Mouse (Mus musculus) lung, postnatal 25 days (tissue): ENCODE measurements at regions not wholly inside any gene's neighbourhood (a gene's known extent, or its start where the extent isn't known, plus 50 kb on each side); places are given as distances from the start of the nearest gene placed in this dataset.

Experiments
- DNase-seq: peaks from one replicate; pipeline ENCODE4 v3.0.0; 2022; ENCODE audit warnings: low spot score

GRCm38 (mm10) chr12:39831079-39831478, 206.7 kb downstream of the Arl4a start:
- no peak for DNase-seq

- no peak for DNase-seq
Measured at GRCm38 (mm10) chr12:39830530-39830929, 207.3 kb downstream of the Arl4a start.

- DNase-seq: no peak
Measured at GRCm38 (mm10) chr12:39822671-39823070, 215.2 kb downstream of the Arl4a start.

- no peak for DNase-seq
Measured at GRCm38 (mm10) chr12:39801536-39801935, 236.3 kb downstream of the Arl4a start.

- no peak for DNase-seq
Measured at GRCm38 (mm10) chr12:39797843-39798242, 240.0 kb downstream of the Arl4a start.

- no peak for DNase-seq
Measured at GRCm38 (mm10) chr12:39796939-39797338, 240.9 kb downstream of the Arl4a start.

- DNase-seq: no peak
Measured at GRCm38 (mm10) chr12:39785026-39785425, 252.8 kb downstream of the Arl4a start.

- no peak for DNase-seq
Measured at GRCm38 (mm10) chr12:39784532-39784931, 253.3 kb downstream of the Arl4a start.

- no peak for DNase-seq
Measured at GRCm38 (mm10) chr12:39776173-39776572, 261.7 kb downstream of the Arl4a start.

- no peak for DNase-seq
Measured at GRCm38 (mm10) chr12:39766988-39767387, 270.8 kb downstream of the Arl4a start.

GRCm38 (mm10) chr12:39763529-39763928, 274.3 kb downstream of the Arl4a start:
- DNase-seq: no peak

- no peak for DNase-seq
Measured at GRCm38 (mm10) chr12:39761946-39762345, 275.9 kb downstream of the Arl4a start.

GRCm38 (mm10) chr12:39761326-39761725, 276.5 kb downstream of the Arl4a start:
- DNase-seq: no peak

GRCm38 (mm10) chr12:39757975-39758374, 279.9 kb downstream of the Arl4a start:
- no peak for DNase-seq

GRCm38 (mm10) chr12:39751850-39752249, 286.0 kb downstream of the Arl4a start:
- no peak for DNase-seq

- no peak for DNase-seq
Measured at GRCm38 (mm10) chr12:39742156-39743063, 295.4 kb downstream of the Arl4a start.

- DNase-seq: no peak
Measured at GRCm38 (mm10) chr12:39741051-39741847, 296.6 kb downstream of the Arl4a start.

- no peak for DNase-seq
Measured at GRCm38 (mm10) chr12:39736966-39737365, 300.9 kb downstream of the Arl4a start.

- DNase-seq: no peak
Measured at GRCm38 (mm10) chr12:39736097-39736920, 301.5 kb downstream of the Arl4a start.

- DNase-seq: peak; percentile 0
Measured at GRCm38 (mm10) chr12:39734176-39734575, 303.6 kb downstream of the Arl4a start.

- no peak for DNase-seq
Measured at GRCm38 (mm10) chr12:39731177-39731576, 306.6 kb downstream of the Arl4a start.

- no peak for DNase-seq
Measured at GRCm38 (mm10) chr12:39729255-39729654, 308.6 kb downstream of the Arl4a start.
